Mouse (Mus musculus) erythroblast, embryonic 14.5 days (primary cell): ENCODE results near the gene Cdk15. TPM values are rescaled to one million over a fixed set of nuclear protein-coding genes. Genes with fewer than 3 reads are reported as not detected.

Experiments used
- H3K27me3 ChIP-seq: 2 replicates; pipeline ENCODE4 v1.6.1; 2012; ENCODE audit warnings: inconsistent platforms; ENCODE audit not compliant: control insufficient read depth
- H3K36me3 ChIP-seq: 2 replicates; pipeline ENCODE4 v1.6.1; 2012; ENCODE audit warnings: mild to moderate bottlenecking, inconsistent platforms; ENCODE audit not compliant: control insufficient read depth
- H3K4me1 ChIP-seq: 2 replicates; pipeline ENCODE4 v1.6.1; 2012; ENCODE audit warnings: inconsistent platforms; ENCODE audit not compliant: control insufficient read depth
- H3K4me3 ChIP-seq: replicated peaks from 2 replicates; pipeline ENCODE3; 2012; ENCODE audit warnings: moderate library complexity, mild to moderate bottlenecking, inconsistent platforms
- H3K9me3 ChIP-seq: 2 replicates; pipeline ENCODE4 v1.6.1; 2012; ENCODE audit warnings: low read length, inconsistent platforms, mixed read lengths; ENCODE audit not compliant: control insufficient read depth
- GATA1 ChIP-seq: IDR thresholded peaks from 2 replicates; pipeline ENCODE4 v1.6.1; 2012; ENCODE audit warnings: low read length, inconsistent platforms, mixed read lengths
- TAL1 ChIP-seq: IDR thresholded peaks from 3 replicates; pipeline ENCODE4 v1.6.1; 2012; ENCODE audit warnings: low read length, inconsistent platforms, mixed read lengths
- polyA plus RNA-seq: library from polyadenylated mRNA; stranded (reverse); fragments of >175 nt; gene quantifications from 2 replicates; pipeline ENCODE4 v1.2.3, GENCODE M21; 2012

Cdk15 gene
- polyA plus RNA-seq, 1 experiment: not detected

DNA sequence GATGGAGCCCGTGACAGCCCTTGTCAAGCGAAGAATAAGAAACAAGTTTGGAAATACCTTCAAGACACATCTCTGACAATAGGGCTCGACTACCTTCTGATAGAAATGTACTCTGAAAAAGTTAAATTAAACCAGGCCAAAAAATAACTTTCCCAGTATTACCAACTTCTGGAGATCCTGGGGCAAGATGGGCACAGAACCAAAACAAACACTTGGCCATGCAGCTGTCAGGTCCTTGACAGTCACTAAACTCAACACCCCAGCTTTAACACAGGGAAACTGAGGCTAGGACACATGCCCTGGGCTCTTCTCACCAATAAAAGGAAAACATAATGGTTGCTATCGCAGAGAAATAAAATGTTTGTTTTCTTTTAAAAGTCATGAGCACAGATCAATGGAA lies 105.3 kb downstream of the Cdk15 start:
- Histone ChIP-seq H3K27me3 (no peaks in the 10 kb centered on the region), H3K4me1 (peaks cover 12% of the 10 kb centered on the region), H3K36me3 (no peaks in the 10 kb centered on the region), H3K4me3 (no peak overlapping the region), H3K9me3 (no peaks in the 10 kb centered on the region)
- TF ChIP-seq GATA1 (no peak), TAL1 (no peak)

DNA sequence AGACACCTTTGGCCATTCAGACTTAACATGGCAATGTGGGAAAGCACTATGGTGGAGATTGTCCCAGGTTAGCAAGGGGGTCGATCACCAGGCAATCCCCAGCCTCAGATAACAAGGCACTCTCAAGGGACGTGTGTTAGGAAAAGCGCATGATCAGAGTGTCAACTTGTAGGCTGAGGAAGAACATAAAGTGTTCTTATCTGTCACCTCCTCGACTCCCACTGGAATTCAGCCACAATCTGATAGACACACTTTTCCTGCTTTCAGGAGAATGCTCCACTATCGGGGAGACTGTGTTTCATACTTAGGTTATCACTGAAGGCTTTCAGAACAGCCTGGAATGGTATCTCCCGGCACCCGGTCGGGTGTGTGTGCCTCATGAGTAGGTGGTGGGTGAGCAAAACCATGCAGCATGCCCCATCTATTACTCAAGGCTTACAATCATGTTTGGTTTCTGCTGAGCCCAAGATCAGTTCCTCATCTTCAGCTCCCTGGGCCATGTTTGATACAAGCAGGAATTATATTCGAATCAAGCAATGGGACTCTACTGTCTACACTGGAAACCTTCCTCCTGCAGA lies 107.8 kb downstream of the Cdk15 start:
- Histone ChIP-seq H3K9me3 (no peaks in the 10 kb centered on the region), H3K27me3 (no peaks in the 10 kb centered on the region), H3K4me3 (no peak overlapping the region), H3K36me3 (no peaks in the 10 kb centered on the region), H3K4me1 (peaks cover 22% of the 10 kb centered on the region)
- no peak for TF ChIP-seq TAL1
- TF ChIP-seq GATA1: no peak

DNA sequence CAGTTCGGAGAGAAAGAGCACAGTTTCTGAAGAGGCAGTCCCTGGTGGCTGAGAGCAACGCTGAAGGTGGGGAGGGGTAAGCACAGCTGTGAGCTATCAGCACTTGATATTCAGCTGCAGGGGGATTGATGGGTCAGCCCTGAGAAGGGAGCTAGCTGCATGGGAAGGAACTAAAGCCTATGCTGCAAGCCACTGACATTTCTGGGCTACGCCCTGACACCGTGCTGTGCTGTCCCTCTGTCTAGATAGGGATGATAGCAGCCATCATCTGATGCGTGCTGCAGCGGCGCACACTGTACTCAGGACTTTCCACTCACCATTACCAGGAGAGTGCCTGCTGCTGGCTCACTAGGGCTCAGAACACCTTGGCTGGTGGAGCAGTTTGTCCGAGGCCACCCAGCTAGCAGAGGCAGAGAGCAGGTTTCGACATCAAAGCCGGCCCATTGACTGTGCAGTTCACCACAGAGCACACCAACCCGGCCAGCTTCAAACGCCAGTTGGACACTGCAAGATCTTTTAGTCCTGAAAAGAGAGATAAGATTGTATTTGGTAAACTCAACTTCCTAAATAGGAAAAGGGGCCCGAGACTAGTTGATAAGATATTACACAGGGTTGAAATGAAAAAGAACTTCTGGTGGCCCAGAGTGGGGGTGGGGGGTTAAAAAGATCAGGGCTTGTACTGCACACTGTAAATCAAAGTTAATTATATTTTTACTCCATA lies 111.4 kb downstream of the Cdk15 start:
- Histone ChIP-seq H3K9me3 (no peaks in the 10 kb centered on the region), H3K4me1 (peaks cover 12% of the 10 kb centered on the region), H3K36me3 (no peaks in the 10 kb centered on the region), H3K27me3 (no peaks in the 10 kb centered on the region), H3K4me3 (peak overlapping the region; percentile 32)
- no peak for TF ChIP-seq GATA1
- no peak for TF ChIP-seq TAL1

DNA sequence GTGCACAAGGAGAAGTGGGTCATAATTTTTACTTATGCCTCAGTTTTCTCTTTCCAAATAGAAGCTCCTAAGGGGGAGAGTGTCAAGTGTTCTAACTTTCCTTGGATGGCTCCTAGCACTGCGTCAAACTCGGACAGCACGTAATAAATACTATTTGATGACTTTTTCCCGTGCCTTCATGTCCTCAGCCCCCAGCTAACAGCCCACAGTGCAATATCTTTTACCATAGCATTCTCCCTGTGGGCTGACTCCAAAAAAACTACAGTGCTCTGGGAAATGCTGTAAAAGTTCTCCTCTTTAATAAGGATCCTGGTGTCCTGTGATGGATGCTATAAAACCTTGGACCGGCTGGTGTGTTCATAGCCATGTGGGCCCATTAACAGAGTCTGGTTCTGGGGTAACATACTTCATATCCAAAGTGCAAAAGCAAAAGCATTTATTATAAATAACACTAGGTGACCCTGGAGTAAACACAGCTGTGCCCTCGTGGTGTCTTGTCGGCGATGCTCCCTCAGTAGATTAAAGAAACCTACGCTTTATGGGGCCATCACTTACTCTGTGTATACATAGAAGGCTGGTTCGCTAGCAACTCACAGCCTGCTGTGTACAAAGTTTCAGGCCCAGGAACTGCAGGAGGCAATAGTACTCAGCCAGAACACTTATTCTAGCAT lies 112.1 kb downstream of the Cdk15 start:
- peaks cover 12% of the 10 kb centered on the region for H3K4me1 ChIP-seq
- no peaks in the 10 kb centered on the region for H3K36me3 ChIP-seq
- no peaks in the 10 kb centered on the region for H3K9me3 ChIP-seq
- H3K4me3 ChIP-seq: no peak overlapping the region
- TF ChIP-seq TAL1: no peak
- TF ChIP-seq GATA1: no peak
- H3K27me3 ChIP-seq: no peaks in the 10 kb centered on the region

DNA sequence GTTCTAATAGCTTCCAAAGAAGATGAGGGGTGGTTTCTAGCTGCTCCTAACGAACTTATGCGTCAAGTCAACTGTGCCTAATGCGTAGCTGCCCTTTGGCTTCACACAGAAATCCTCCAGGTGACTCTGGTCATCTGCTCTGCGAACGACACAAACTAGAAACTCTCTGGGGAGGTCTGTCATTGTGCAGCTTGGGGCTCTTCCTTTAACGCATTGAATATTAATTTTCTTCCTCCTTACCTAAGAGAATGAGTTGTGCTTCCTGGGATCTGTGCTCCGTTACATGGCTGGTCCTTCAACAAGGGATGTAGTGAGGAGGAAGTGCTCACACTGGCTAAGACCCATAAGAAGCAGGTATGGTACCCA lies 112.6 kb downstream of the Cdk15 start:
- no peaks in the 10 kb centered on the region for H3K27me3 ChIP-seq
- H3K4me3 ChIP-seq: no peak overlapping the region
- no peaks in the 10 kb centered on the region for H3K36me3 ChIP-seq
- TF ChIP-seq GATA1 (no peak), TAL1 (no peak)
- H3K4me1 ChIP-seq: peaks cover 12% of the 10 kb centered on the region
- no peaks in the 10 kb centered on the region for H3K9me3 ChIP-seq

DNA sequence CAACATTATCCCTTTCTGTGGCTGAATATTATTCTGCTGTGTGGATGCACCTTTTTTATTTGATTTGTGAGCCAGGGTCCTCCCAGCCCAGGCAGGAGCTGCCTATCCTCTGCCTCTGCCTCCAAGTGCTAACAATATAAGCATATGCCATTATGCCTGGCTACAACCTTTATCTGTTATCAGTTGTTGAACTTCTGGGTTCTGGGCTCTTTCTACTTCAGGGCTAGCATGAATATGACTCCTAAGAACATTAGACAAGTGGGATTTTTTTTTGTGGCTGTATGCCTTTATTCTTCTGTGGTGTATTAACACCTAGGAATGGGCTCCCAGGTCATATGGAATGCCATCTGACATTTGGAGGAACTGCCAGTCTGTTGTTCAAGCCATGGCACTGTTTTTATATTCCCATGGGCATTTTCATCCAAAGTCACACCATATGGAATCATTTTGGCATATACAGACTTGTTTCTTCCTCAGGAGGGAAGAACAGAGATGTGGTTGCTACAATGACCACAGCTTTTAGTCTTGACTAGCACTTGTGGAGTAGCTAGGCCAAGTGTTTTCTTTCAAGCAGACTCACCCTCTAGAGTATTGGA lies 113.7 kb downstream of the Cdk15 start:
- Histone ChIP-seq H3K36me3 (no peaks in the 10 kb centered on the region), H3K9me3 (no peaks in the 10 kb centered on the region), H3K4me3 (no peak overlapping the region), H3K27me3 (no peaks in the 10 kb centered on the region), H3K4me1 (peaks cover 12% of the 10 kb centered on the region)
- no peak for TF ChIP-seq TAL1
- TF ChIP-seq GATA1: no peak

DNA sequence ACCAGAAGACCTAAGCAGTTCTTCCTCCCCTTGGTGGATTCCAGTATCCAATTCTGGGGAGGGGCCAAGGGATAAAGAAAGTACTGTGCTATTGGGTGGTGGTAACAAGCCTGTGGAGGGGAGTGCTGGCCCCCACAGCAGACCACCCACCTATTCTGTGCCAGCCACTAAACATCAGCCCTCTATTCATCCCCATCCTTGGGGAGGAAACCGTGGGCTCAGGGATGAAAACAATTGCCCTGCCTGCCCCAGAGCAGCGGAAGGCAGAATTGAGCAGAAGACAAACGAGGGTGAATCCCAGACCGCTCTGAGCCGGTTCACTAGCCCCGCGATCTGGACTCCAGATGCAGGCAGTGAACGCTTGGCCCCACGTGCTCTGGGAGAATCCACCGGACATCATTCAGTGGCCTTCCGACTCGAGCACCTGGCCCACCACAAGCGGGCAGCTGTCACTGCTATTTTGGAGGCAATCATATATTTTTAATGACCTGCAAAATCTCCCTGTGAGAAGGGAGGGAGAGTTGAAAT lies 119.4 kb downstream of the Cdk15 start:
- Histone ChIP-seq H3K4me3 (no peak overlapping the region), H3K36me3 (no peaks in the 10 kb centered on the region), H3K27me3 (no peaks in the 10 kb centered on the region), H3K4me1 (peaks cover 2% of the 10 kb centered on the region; the same call in 1 of the 2 replicates), H3K9me3 (no peaks in the 10 kb centered on the region)
- TF ChIP-seq GATA1 (no peak), TAL1 (no peak)

DNA sequence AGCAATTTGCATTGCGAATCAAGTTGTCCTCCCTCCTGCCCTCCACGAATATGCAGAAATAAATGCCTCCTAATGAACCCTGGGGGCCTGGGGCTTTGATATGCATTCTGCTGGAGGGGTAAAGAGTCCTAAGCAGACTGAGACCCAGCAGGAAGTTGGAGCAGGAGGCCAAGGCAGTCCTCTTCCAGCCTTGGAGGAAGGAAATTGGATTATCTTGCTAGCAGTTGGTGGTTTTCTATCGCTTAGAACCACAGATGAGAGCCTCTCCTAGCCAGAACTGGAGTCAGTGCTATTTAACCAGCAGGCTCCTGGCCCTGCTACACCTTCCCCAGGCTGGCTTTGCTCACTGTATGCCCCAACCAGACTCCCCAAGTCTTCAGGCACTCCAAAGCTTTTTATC lies 119.9 kb downstream of the Cdk15 start:
- no peaks in the 10 kb centered on the region for H3K27me3 ChIP-seq
- peaks cover 2% of the 10 kb centered on the region; the same call in 1 of the 2 replicates for H3K4me1 ChIP-seq
- no peaks in the 10 kb centered on the region for H3K9me3 ChIP-seq
- no peak overlapping the region for H3K4me3 ChIP-seq
- TF ChIP-seq GATA1: no peak
- TF ChIP-seq TAL1: no peak
- no peaks in the 10 kb centered on the region for H3K36me3 ChIP-seq

DNA sequence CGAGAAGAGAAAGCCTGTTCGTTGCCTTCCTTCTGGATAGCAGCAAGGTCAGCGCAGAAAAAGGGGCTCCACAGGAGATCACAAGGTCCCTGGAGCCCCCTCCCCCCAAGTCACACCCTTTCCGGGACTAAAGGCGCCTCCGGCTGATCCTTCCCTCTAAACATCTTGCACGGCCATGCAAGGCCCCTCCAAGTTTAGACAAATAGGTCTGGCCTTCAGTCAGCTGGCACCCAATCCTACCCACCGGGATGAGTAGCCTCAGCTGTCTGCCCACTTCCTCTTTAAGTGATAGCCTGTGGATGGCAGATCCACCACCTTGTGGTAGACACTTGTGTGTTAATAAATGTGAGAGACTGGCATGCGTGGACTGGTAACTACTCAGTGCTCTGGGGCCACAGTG lies 120.6 kb downstream of the Cdk15 start:
- Histone ChIP-seq H3K27me3 (no peaks in the 10 kb centered on the region), H3K9me3 (no peaks in the 10 kb centered on the region), H3K4me3 (no peak overlapping the region), H3K36me3 (no peaks in the 10 kb centered on the region), H3K4me1 (peaks cover 2% of the 10 kb centered on the region; the same call in 1 of the 2 replicates)
- TF ChIP-seq TAL1 (no peak), GATA1 (no peak)
